Mouse (Mus musculus): ENCODE data around the gene 1700024P04Rik.

Gene 1700024P04Rik

DNA sequence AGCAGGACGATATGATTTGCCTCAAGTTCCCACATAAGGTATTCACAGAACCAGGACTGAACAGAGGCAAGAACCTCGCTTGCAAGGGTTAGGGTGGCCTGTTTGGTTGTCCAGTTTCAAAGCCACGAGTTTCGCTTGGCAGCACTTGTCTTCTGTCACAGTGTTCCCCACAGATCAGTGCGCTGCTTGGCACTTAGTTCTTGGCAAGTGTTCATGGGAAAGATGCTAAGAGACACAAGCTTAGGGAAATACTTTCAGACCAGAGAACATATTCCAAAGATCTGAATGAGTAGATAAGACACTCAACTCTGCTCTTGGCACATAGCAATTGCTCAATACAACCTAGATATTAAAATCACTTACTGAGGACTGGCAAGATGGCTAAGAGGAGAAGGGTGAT, 17.8 kb downstream of the 1700024P04Rik start:
- DNase-seq (ENCODE audit: extremely low spot score, low spot score): no peak

DNA sequence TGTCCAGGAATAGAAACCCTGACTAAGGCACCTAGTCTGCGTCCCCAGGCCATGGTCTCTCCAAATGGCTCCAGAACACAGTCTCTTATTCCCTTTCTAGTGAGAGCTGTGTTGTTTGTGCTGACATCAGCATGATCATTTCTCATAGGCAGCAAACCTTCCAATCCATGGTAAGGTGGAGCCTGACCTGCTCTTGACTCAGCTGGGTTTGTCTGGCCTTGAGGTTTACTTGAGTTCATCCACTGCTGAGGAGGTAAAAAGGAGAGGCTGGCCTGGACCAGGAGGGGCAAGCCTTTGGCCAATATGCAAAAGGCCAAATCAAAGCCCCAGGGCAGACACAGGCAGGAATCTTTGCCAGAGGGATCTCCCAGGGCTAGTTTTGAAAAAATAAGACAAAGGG, 20.8 kb downstream of the 1700024P04Rik start:
- DNase-seq (ENCODE audit: extremely low spot score, low spot score): no peak

DNA sequence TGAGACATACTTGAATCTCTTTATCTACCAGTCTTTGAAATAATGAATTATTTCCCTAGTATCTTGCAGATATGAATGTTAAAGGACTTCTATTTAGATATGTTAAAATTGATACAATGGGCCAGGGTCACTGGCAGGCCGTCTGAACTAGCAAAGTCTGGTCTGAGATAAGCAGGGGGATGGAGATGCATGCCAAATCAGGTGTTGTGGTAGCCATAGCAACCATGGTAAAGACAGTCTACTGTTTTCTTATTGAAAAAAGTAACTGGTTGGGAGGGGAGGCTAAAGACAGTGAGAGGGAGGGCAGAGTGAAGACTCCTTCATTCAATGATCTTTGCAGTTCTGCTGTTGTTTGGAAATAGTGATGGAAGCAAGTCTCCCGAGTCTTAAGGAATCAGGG, 26.2 kb downstream of the 1700024P04Rik start:
- no peak for DNase-seq (ENCODE audit: extremely low spot score, low spot score)

DNA sequence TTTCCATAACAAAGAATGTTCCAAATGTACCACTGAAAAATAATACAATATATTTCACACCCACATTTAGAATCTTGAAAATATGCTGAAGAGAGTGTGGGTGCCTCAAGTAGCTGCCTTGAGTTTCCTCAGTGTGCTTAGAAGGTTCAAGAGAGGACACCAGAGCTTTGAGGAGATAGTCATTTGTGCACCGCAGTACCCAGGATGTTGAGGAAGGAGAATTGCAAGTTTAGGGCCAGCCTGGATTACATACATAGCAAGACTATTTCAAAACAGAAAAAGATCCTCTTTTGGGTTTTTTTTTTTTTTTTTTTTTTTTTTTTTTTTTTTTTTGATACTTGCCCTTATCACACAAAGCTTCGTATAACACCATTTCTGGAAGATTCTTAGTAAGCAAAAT, 28.2 kb downstream of the 1700024P04Rik start:
- DNase-seq (ENCODE audit: extremely low spot score, low spot score): no peak

DNA sequence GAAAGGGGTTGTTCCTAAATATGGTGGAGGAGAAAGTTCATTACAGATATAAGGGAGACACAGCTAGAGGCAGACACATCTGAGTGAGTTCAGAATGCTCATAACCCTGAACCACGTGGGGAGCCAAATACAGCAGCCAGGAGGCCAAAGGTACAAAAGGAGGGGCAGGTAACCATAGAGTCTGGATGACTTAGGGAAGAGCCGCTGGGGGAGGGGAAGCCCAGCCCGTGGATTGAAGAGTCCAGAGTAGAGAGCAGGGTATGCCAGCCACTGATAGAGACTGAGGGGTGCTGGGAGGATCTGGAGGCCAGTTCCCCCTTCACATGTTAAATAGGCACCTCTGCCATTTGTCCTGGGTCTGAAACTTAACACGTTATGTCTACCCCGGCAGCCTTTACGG, 28.7 kb downstream of the 1700024P04Rik start:
- no peak for DNase-seq (ENCODE audit: extremely low spot score, low spot score)

DNA sequence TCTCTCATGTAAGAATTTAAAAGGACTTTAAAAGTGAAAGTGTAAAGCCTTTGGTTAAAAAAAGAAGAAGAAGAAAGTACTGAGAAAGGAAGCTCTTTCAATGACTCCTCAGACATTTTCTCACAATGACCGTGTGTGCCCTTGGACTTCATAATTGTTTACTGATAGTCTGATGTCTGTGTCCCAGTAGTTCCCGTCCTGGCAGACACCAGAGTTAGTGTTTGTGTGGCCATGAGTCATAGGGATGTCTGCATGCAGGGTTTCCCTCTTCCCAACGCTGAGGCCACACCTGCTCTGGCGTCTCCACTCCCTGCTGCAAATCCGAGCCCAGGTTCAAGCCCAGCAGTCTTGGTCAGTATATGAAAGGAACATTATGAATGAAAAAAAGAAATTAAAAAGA, 29.1 kb downstream of the 1700024P04Rik start:
- no peak for DNase-seq (ENCODE audit: extremely low spot score, low spot score)

DNA sequence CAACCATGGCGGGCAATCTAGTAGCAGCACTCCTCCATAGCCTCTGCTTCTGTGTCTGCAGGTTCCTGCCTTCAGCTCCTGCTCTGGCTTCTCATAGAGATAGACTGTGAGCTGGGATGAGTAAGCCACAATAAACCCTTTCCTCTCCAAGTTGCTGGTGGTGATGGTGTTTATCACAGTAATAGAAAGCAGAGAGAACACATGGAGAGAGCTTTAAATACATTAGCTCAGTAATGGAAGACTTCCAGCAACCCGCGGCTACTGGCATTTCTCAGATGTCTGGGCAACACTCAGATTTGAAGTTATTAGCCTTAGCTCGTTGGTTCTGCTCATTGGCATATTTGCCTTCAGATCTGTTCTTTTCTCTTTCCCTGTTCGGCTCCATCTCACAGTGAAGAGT, 30.5 kb downstream of the 1700024P04Rik start:
- DNase-seq (ENCODE audit: extremely low spot score, low spot score): no peak

DNA sequence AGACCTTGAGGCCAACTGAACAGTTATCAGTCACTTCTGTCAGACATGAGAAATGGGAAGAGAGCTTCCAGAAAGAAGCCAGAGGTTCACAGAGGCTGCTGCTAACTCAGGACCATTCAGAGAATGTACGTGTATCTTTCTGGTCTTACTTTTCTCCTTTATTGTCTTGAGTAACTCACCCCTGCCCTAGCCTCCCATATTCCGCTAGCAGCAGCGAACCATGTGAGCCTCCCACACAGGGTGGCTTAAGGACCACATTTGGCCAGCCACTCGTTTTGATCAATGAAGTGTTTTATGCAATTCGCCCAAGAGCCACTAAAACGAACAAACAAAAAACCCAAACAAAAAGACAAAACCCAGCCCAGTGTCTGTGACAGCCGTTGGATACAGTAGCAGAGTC, 32.4 kb downstream of the 1700024P04Rik start:
- DNase-seq (ENCODE audit: extremely low spot score, low spot score): no peak

DNA sequence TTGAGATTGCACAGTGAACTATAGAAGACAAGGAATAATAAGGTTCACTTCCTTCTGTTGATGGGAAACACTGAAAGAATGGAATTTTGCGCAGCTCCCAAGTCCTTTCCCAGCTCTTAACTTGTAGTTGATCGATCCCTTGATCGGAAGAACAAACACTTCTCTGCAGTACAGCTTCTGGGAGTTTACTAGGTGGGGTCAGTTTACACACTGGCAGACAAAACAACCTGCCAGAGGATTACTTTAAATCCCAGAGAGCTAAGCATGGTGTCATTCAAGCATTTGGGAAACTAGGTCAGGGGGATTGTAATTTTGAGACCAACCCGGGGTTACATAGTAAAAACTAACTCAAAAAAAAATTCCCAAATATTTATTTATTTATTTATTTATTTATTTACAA, 36.2 kb downstream of the 1700024P04Rik start:
- DNase-seq (ENCODE audit: extremely low spot score, low spot score): no peak

DNA sequence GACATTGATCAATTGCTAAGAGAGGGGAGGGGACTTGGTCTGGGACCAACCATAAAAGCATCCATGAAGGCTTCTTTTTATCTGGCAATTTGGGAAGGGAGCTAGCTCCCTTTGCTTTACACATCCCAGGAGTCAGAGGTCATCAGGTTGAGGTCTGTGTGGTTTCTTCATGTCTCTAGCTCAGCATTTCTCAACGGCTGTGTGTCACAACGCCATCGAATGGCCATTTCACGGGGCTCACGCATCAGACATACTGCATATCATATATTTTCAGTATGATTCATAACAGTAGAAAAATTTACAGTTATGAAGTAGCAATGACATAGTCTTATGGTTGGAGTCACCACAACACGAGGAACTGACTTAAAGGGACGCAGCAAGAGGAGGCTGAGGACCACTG, 37.9 kb downstream of the 1700024P04Rik start:
- no peak for DNase-seq (ENCODE audit: extremely low spot score, low spot score)

DNA sequence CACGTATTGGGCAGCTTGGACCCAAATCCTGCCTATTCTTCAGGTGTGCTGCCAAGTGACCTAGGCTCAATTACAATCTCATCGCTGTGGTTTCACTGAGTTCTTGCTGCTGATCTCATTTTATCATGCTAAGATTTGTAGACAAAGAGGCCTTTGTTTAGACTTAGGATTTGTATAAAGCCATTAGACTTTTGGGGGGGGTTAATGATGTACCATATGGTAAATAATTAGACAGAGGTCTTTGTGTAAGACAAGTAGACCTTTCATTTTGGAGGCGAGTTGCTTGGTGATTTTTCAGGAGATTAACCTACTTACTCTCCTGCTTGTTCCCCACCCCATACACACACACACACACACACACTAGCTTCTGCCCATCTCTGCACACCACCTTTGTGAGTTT, 38.5 kb downstream of the 1700024P04Rik start:
- DNase-seq (ENCODE audit: extremely low spot score, low spot score): no peak

DNA sequence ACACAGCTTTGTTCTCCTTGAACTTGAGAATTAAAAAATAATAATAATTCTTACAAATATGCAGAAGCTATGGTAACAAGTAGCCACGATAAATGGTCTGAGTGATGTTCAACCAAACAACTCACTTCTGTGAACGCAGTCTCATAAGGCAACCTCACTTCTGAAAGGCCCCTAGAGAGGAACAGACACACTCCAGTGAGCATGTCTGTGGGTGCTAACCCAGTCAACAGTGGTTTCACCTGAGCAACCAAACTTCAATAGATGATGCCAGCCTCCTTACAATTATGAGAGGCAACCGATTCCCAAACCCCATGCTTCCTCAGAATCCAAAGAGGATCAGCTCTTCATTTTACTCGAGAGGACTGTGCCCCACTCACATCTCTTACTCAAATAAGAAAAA, 39.0 kb downstream of the 1700024P04Rik start:
- DNase-seq (ENCODE audit: extremely low spot score, low spot score): no peak

DNA sequence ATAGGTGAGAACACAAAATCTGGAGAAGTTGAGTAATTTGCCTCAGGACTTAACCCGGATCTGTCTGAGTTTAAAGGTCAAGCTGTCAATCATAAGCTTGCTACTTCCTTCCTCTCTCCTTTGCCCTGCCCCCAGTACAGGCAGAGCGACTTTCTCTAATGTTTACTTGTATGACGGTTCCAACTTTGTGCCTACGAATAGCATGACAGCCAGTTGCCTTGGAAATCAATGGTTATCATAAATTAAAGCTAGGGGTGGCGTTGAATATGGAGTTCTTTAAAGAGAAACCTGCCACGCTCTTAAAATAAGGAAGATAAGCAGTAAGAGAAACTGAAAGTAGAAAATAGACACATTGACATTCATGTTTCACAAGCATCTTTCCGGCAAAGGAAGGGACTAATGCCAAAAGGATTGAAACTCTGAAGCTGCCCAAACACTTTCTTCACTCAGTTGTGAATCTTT, 39.7 kb downstream of the 1700024P04Rik start:
- no peak for DNase-seq (ENCODE audit: extremely low spot score, low spot score)

DNA sequence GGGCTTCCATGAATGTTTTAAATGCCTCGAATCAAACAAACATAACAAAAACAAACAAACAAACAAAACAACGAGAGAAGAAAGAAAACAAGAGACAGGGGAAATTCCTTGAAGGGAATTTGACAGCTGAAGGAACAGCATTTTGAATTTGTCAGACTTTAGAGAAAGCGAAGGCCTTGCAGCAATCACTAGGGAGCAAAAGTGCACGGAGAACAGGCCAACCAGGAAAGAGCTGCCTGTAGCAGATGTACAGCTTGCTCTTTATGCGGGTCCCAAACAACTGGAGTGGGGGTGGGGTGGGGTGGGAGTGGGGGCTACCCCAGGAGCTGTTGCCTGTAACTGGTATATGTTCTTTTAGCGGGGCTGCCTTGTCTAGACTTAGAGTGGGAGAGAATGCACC, 42.0 kb downstream of the 1700024P04Rik start:
- no peak for DNase-seq (ENCODE audit: extremely low spot score, low spot score)

DNA sequence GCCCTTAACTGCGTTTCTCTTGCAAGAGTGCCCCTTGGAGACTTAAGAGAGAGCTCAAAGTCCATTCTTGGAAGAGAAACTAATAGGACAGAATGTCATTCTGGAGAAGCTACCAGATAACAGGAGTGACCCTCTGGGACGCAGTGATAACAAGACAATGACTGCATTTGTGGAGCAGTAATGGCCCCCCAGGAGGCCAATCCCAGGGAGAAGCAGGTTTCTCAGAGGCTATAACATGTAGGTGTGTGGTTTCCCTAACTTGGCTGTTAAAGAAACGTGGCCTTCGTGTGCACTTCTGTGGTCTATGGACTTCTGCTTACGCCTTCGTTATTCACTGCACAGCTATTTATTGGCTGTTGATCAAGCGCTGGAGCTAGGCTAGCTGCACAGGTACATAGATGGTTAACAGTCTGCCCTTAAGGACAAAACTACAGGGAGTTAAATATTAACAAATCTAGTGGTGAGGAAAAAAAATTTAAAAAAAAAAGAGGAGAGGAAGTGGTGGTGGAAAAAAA, 42.5 kb downstream of the 1700024P04Rik start:
- no peak for DNase-seq (ENCODE audit: extremely low spot score, low spot score)

DNA sequence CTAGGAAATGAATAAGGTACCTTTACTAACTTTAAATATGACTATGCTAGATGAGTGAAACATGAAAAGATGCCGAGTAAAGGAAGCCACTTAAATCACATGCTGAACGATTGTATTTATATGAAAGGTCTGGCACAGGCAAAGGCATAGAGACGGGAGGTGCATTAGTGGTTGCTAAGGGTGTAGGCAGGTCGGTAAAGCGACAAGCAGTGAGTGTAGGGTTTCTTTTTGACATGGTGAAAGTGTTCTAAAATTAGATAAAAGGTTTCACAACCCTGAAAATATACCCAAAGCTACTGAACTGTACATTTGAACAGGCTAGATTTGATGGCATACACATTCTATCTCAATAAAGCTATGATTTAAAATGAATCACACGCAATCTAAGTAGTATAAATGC, 47.3 kb downstream of the 1700024P04Rik start:
- no peak for DNase-seq (ENCODE audit: extremely low spot score, low spot score)
